Mouse (Mus musculus) forebrain, postnatal 0 days (tissue): Measurements from ENCODE around the gene Satb2. TPM values are rescaled to one million over a fixed set of nuclear protein-coding genes. Genes with fewer than 3 reads are reported as not detected.

Experiments used
- ATAC-seq: fragments of 200-750 bp; cut with Nextera tagmentation; 2 replicates; pipeline ENCODE4 v1.8.0; 2017; ENCODE audit warnings: mild to moderate bottlenecking, moderate library complexity
- DNase-seq: peaks from one replicate; pipeline ENCODE4 v3.0.0-alpha.2; 2015
- H3K27ac ChIP-seq: fragments of 300-500 bp; sonication (generic); 2 replicates; pipeline ENCODE4 v1.5.1; 2014; ENCODE audit warnings: low read depth, mild to moderate bottlenecking, antibody characterized with exemption, low read length, moderate library complexity, mixed read lengths
- H3K27me3 ChIP-seq: fragments of 300-500 bp; sonication (generic); 2 replicates; pipeline ENCODE4 v1.6.1; 2014; ENCODE audit warnings: mild to moderate bottlenecking, low read length, mixed read lengths; ENCODE audit not compliant: insufficient read depth
- H3K36me3 ChIP-seq: fragments of 300-500 bp; sonication (generic); 2 replicates; pipeline ENCODE4 v1.6.1; 2014; ENCODE audit warnings: mild to moderate bottlenecking, moderate library complexity; ENCODE audit not compliant: insufficient read depth
- H3K4me1 ChIP-seq: fragments of 300-500 bp; sonication (generic); 2 replicates; pipeline ENCODE4 v1.6.1; 2014; ENCODE audit warnings: antibody characterized with exemption; ENCODE audit not compliant: insufficient read depth
- H3K4me2 ChIP-seq: fragments of 300-500 bp; sonication (generic); 2 replicates; pipeline ENCODE4 v1.6.1; 2014; ENCODE audit warnings: low read depth, mild to moderate bottlenecking, moderate library complexity
- H3K4me3 ChIP-seq: fragments of 300-500 bp; sonication (generic); 2 replicates; pipeline ENCODE4 v1.5.1; 2014; ENCODE audit warnings: low read depth, low read length, mixed read lengths
- H3K9ac ChIP-seq: fragments of 300-500 bp; sonication (generic); 2 replicates; pipeline ENCODE4 v1.6.1; 2014; ENCODE audit warnings: mild to moderate bottlenecking
- H3K9me3 ChIP-seq: fragments of 300-500 bp; sonication (generic); 2 replicates; pipeline ENCODE4 v1.6.1; 2016; ENCODE audit warnings: low read length
- CTCF ChIP-seq: sonication (generic); IDR thresholded peaks from 2 replicates; pipeline ENCODE4 v1.5.1; 2016; ENCODE audit warnings: antibody characterized with exemption, control low read depth, low read depth
- WGBS: fragments of 180-500 bp; shearing (Covaris S2); extraction: QIAGEN DNeasy Blood & Tissue Kit; methylation state at CpG from one replicate; pipeline ENCODE4 v1.1.7; 2014; 5-methylcytosine and 5-hydroxymethylcytosine counted together
- microRNA-seq, 2 experiments: library from miRNA; unstranded; fragments of <30 nt; microRNA quantifications; one replicate each; pipeline ENCODE4; 2016
- polyA plus RNA-seq: library from polyadenylated mRNA; unstranded; fragments of >200 nt; fragmentation: Nextera tagmentation; extraction: Ambion mirVana; gene quantifications from 2 replicates; pipeline ENCODE4 v1.2.1, GENCODE M21; 2015
- total RNA-seq: library from RNA; depleted of rRNA; stranded (reverse); fragments of >200 nt; gene quantifications from 2 replicates; pipeline ENCODE4 v1.2.3, GENCODE M21; 2014

Satb2 gene
- total and polyA plus RNA-seq, 2 experiments from 2014 or later: 21.7 to 57.1 TPM

- DNase-seq (peak; percentile 21), ATAC-seq (peak; percentile 62)
- 66% methylated on average over 16 of the region's 16 CpGs for WGBS
- no peaks in the 10 kb centered on the region for H3K4me1 ChIP-seq
- TF ChIP-seq CTCF: no peak
- no peak overlapping the region for H3K4me2 ChIP-seq
- no peak overlapping the region for H3K9ac ChIP-seq
- H3K27ac ChIP-seq: no peak overlapping the region; the same call in 1 of the 2 replicates
- no peaks in the 10 kb centered on the region for H3K36me3 ChIP-seq
- H3K9me3 ChIP-seq: no peaks in the 10 kb centered on the region
- no peaks in the 10 kb centered on the region for H3K27me3 ChIP-seq
- H3K4me3 ChIP-seq: no peak overlapping the region
These were observed 228.7 kb downstream of the Satb2 start for GRCm38 (mm10) chr1:56749629-56750311.

GRCm38 (mm10) chr1:56748876-56749493 lies 229.5 kb downstream of the Satb2 start:
- no peak for ATAC-seq
- Histone ChIP-seq H3K27ac (no peak overlapping the region), H3K9ac (no peak overlapping the region), H3K4me1 (no peaks in the 10 kb centered on the region), H3K4me3 (no peak overlapping the region), H3K4me2 (no peak overlapping the region), H3K27me3 (no peaks in the 10 kb centered on the region), H3K36me3 (no peaks in the 10 kb centered on the region), H3K9me3 (no peaks in the 10 kb centered on the region)
- TF ChIP-seq CTCF: no peak
- WGBS: 90% methylated on average over 11 of the region's 11 CpGs
- DNase-seq: no peak

Small RNAs within 50 kb of the gene (microRNA-seq; reads per million reads assigned to microRNA genes)
- 0 reads per million in 2 experiments for gene Gm23943
